Mouse (Mus musculus): ENCODE data around the gene Krt12.
A peak's percentile ranks its signal among the peaks of the same experiment; 100 is the strongest.

Krt12 gene

DNA sequence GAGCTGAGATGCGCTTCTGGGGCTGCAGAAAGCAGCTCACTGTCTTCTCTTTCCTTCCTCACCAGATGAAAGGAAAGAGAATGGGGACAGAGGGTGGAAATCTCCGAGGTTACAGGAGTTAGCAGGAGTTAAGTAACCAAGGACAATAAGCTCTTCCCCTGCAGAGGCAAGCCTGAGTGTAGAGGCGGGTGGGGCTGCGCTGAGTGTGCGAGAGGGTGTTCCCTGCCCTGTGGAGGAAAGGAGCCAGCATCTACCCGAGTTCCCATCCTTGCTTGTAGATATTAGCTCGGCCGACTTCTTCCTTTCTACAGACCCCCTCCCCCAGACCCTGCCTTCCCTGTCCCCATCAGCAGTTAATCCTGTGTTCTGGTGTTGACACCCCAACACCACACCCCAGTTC lies 23.2 kb downstream of the Krt12 start:
- DNase-seq (ENCODE audit: low spot score in 2 of 2), result no peak

DNA sequence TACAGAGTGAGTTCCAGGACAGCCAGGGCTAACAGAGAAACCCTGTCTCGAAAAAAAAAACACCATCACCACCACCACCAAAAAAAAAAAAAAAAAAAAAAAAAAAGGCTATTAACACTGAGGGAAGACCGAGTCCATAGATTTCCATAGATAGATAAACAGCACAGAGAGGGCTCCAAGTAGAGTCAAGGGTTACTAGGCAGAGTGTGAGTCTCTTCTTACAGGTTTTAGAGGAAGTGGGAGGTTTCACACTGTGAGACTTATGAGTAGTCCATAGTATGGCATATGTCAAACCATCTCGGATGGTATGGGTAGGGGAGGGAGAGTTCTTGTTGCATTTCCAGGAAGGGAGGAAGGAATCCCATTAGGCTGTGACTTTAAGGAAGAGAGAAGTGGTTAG lies 24.0 kb downstream of the Krt12 start:
- no peak for DNase-seq (ENCODE audit: low spot score in 2 of 2)

DNA sequence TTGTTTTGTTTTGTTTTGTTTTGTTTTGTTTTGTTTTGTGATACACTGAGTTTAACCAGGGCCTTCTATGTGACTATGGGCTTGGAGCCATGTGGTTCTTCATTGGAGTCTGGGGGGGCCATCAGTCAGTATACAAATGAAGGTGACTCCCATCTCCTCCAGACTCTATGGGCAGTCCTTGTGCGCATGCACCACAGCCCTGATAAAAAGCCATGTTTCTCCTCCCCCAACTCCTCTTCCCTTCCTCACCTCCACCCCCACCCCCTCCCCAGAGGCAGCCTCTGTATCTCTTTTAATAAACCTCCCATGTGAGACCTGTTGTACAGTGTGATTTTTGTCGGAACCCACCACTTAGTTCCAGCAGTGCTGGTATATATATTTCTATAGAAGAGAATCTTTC lies 25.4 kb downstream of the Krt12 start:
- DNase-seq (ENCODE audit: low spot score in 2 of 2), result no peak

DNA sequence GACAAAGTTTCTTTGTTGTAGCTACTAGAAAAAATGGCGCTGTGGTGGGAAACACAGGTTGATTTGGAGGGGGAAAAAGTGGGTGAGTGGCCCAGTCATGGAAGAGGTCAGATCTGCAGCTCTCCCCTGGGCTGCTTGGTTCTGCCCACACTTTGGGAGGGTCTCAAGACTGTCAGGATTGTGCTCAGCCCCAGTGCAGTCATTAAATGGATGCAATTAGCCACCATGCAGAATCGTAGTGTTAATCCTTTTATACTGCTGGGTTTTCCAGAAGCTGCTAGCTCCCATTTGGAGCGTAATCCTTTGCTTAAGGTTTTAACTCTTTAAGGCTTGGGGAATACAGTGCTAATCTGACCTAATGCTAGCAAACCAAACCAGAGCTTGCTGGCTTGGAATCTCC lies 26.0 kb downstream of the Krt12 start:
- no peak for DNase-seq (ENCODE audit: low spot score in 2 of 2)

DNA sequence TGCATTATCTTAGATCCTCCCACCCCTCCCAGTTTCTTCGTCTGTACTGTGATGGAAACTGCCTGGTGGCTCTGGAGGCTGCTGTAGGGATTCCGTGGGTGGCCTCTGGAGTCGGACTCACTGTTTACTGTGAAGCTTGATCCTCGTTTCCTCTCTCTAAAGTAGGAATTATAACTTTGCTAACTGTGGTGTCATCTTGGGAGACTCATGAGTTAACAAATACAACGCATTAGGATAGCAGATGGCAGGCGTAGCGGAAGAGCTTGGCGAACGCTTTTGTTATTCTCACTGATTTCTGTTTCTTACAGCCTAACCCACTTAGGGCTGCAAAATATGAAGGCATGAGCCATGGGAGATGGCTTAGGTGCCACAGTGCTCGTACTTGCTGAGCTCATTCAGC lies 29.6 kb downstream of the Krt12 start:
- no peak for DNase-seq (ENCODE audit: low spot score in 2 of 2)

DNA sequence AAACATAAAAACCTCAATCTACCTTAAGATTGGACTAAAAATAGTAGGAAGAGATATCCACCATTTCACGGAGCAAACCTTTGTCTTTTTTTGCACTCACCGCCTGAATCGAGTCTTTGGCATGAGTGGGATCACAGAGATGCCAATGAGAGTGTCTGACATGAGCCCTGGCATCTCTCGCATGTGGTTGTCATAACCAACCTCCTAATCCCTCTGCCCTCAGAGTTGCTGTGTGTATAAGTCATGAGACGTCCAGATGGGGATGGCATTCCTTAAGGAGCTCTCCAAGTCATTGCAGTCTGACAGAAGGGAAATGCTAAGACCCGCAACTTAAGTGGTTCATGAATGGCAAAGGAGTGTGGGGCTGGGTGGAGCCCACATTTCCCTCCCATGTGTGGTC lies 30.7 kb downstream of the Krt12 start:
- DNase-seq (ENCODE audit: low spot score in 2 of 2), result no peak

DNA sequence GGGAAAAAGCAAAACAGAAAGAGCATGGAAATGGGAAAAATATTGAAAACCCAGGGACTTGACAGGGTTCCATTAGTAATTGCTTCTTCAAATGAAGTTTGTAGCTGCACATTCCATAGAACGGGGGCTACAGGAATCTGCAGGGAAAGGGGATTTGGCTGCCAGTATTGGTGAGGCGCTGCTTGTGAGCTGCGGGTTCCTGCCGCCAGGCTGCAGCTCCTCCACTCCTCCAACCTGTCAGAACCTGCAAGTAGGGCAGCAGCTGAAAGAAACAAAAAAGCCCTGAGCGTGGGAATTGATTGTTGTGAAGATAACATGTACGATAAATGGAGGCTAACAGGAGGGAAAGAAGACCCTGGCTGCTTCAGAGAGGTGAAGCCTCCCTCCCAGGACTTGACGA lies 31.2 kb downstream of the Krt12 start:
- DNase-seq (ENCODE audit: low spot score in 2 of 2), result no peak

DNA sequence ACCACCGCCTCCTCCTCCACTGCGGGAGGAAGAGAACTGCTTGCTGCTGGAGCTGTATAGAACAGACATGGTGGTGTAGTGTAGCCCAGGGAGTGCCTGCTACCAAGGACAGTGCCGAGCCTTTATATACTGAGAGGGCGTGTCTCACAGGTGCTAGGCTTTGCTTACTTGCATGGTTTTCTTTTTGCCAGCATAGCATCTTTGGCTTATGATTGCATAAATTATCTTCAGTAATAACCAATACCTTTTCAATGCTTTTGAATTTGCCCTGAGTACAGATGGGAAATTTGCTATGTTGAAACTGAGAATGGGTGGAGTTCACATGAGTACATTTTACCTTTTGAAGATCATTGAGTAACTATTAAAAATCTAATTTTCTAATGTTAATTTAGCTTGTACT lies 32.8 kb downstream of the Krt12 start, which contains the start of gene Krt10:
Krt10 (minus strand) TSS at position 101 of the 400 bp plus-strand sequence.
- no peak for DNase-seq (ENCODE audit: low spot score in 2 of 2)

DNA sequence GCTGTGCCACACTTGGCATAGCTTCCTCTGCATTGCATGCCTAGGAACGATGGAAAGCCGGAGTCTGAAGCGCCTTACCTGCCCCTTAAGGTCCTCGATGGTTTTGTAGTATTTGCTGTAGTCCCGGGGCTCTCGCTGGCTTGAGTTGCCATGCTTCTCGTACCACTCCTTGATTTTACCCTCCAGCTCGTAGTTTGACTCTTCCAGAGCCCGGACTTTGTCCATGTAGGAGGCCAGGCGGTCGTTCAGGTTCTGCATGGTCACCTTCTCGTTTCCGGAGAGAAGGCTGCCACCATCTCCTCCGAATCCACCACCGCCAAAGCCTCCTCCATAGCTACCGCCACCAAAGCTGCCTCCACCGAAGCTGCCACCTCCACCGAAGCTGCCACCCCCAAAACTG lies 33.4 kb downstream of the Krt12 start:
- DNase-seq (ENCODE audit: low spot score in 2 of 2), result no peak

DNA sequence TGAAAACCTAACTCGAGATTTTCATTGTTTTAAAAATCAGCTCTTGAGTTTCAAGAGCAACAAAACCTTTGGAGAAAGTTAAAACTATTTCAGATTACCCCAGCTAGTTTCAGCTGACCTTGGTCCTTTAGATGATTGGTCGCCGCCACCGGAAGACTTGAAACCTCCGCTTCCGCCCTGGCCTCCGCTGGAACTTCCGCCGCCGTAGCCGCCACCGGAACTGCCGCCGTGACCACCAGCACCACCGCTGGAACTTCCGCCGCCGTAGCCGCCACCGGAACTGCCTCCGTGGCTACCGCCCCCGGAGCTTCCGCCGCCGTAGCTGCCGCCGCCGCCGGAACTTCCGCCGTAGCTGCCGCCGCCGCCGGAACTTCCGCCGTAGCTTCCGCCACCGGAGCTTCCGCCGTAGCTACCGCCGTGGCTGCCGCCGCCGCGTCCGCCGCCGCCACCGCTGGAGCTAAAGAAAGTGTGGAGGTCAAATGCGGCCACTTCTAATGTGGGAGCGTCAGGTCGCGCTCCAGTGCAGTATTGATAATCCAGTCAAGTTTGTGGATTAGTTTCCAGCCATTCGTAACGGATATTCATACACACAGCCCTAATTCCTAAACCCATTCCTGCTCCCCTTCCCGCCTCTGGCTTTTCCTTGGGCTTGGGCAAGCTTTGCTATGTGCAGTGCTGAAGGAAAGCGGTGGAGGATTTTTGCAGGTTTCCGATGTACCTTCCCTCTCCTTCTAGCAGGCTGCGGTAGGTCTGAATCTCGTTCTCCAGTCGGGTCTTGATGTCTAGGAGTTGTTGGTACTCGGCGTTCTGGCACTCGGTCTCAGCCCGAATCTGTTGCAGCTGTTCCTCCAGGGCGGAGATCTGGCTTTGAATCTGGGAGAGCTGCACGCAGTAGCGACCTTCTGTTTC lies 36.0 kb downstream of the Krt12 start:
- DNase-seq (ENCODE audit: low spot score in 2 of 2), result peak; percentile 64 to 84

DNA sequence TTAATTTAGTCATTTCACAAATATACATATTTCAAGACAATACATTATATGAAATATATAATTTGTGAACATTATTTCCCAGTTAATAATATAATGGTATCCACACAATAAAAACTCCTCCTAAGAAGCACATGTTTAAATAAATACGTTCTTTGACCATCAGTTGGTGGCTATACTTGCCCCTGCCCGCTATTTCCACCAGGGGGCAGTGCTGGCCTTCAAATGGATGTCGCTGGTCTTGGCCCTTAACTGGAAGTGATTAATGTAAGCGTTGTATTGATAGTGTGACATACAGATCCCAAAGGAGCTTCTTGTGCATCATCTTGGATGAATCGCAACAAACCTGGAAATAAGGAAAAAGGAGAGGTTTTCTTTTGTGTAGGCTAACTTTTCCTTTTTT lies 42.5 kb downstream of the Krt12 start:
- peak; percentile 38 to 81 for DNase-seq (ENCODE audit: low spot score in 2 of 2)

DNA sequence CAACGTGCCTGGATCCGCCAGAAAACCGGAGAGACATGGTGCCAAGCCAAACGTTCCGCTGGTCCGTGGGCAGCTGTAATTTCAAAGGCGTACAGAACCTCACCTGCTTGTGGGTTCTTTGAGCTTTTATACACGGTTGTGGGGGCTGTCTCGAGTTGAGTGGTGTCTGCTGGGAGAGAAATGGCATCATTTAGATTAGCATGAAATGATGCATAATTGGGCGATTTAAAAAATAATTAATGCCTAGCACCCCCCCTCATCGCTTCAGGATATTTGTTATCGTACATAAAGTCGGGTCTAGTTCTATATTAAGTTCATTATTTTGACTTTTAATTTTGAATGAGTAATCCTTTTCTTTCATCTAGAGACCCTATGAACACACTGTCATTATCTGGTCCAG lies 47.3 kb downstream of the Krt12 start, which contains the start of gene Krt28:
Krt28 (minus strand) TSS at position 101 of the 400 bp plus-strand sequence.
- no peak for DNase-seq (ENCODE audit: low spot score in 2 of 2)

DNA sequence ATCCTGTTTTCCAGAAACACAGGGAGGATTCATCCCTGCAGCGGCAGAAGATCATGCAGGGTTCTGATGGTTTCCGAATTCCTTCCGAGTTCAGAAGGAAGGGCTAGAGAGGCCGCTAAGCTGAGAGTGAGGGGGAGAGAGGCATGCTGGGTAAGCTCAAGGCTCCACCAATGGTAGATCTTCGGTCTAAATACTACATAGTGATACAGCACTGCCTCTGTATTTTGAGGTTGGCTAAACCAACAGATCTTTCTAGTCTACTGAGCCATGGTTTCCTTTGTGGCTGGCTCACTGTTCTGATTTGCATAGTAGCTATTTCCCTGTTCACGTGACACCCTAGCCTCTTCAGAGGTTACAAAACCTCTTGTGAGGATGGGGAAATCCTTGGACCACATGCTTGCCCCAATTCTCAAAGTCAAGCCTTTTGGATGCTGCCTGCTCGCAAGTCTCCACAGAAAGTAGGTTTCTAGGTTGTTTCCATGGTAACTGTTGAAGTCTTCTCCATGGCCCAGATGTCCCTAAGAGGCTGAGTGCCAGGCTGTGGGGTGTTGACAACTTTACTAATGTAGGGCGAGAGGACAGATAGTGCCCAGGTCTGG lies 52.1 kb downstream of the Krt12 start:
- DNase-seq (ENCODE audit: low spot score in 2 of 2), result no peak

DNA sequence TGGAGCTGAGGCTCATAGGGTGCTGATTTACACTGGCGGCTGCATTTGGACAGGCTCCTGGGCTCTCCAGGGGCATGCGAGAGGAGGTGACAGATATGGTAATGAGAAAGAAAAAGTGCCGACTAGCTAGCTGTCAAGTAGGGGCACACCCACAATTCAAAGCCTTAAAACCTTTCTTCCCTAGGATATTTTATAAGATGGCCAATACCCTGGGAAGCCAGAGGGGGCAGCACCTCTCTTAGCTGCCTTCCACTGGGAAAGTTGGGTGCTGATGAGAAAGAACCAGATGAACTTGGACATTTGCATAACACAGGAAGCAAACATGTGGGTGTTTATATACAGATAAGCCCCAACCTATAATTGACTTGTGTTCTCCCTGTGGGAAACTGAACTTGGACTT lies 52.8 kb downstream of the Krt12 start:
- peak in 1 of 2 experiments; percentile 10 for DNase-seq (ENCODE audit: low spot score in 2 of 2)

DNA sequence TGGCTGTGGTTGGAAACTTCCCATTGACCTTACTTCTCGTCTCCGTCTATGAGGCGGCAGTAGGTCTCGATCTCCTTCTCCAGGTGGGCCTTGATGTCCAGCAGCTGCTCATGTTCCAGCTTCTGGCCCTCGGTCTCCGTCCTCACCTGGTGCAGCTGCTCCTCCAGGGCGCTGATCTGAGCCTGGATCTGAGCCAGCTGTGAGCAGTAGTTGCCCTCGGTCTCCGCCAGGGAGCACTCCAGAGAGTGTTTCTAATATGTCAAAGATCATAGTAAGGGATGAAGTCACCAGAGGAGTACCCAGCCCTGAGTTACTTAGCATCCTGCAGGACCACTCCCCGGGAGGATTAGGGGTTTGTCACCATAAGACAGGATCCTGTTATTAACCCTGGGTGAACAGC lies 55.3 kb downstream of the Krt12 start:
- DNase-seq (ENCODE audit: low spot score in 2 of 2), result peak in 1 of 2 experiments; percentile 11
